Mouse (Mus musculus) MEL (cell line): Measurements from ENCODE around the gene Phf11a. TPM values are rescaled to one million over a fixed set of nuclear protein-coding genes. Genes with fewer than 3 reads are reported as not detected.
"Not testable (repeated sequence)": the region's sequence is repeated elsewhere in the genome, so short reads cannot be mapped to it uniquely, and the experiment has no call there.

ENCODE experiments used
- DNase-seq: peaks from one replicate; pipeline ENCODE4 v3.0.0; 2011; ENCODE audit warnings: low read depth, low spot score
- H3K27ac ChIP-seq: 2 replicates; pipeline ENCODE4 v1.5.1; 2012; ENCODE audit warnings: low read depth, mild to moderate bottlenecking, control low read depth, low read length, moderate library complexity; ENCODE audit not compliant: control insufficient read depth
- H3K27me3 ChIP-seq, 2 experiments: fragments of 150-350 bp in 1 of 2; sonication (generic) in 1 of 2; 2 replicates each; pipeline ENCODE4 v1.6.1; 2012; ENCODE audit warnings: low read length in 2 of 2, mild to moderate bottlenecking in 2 of 2, improper control_type of control experiment in 1 of 2, moderate library complexity in 1 of 2; ENCODE audit not compliant: insufficient read depth in 2 of 2, control insufficient read depth in 1 of 2
- H3K36me3 ChIP-seq, 2 experiments: 2 replicates each; pipeline ENCODE4 v1.6.1; 2012 to 2014; ENCODE audit warnings: low read length in 2 of 2, improper control_type of control experiment in 1 of 2, inconsistent platforms in 1 of 2, mild to moderate bottlenecking in 1 of 2; ENCODE audit not compliant: insufficient read depth in 2 of 2, control insufficient read depth in 1 of 2
- H3K4me1 ChIP-seq, 2 experiments: fragments of 150-350 bp in 1 of 2; sonication (generic) in 1 of 2; 2 replicates each; pipeline ENCODE4 v1.6.1; 2012; ENCODE audit warnings: low read length in 2 of 2, improper control_type of control experiment in 1 of 2, mild to moderate bottlenecking in 1 of 2; ENCODE audit not compliant: insufficient read depth in 2 of 2, control insufficient read depth in 1 of 2
- H3K4me3 ChIP-seq, 2 experiments: fragments of 150-350 bp in 1 of 2; sonication (generic) in 1 of 2; 2 replicates each; pipeline ENCODE4 v1.5.1; 2012; ENCODE audit warnings: low read depth in 2 of 2, low read length in 2 of 2, mild to moderate bottlenecking in 2 of 2, moderate library complexity in 2 of 2, control low read depth in 1 of 2, improper control_type of control experiment in 1 of 2; ENCODE audit not compliant: control insufficient read depth in 1 of 2, insufficient read depth in 1 of 2
- H3K79me2 ChIP-seq: 2 replicates; pipeline ENCODE4 v1.6.1; 2012; ENCODE audit warnings: mild to moderate bottlenecking, low read length, moderate library complexity; ENCODE audit not compliant: control insufficient read depth, poor library complexity, insufficient read depth
- H3K9ac ChIP-seq: 2 replicates; pipeline ENCODE4 v1.6.1; 2012; ENCODE audit warnings: low read depth, mild to moderate bottlenecking, control low read depth, low read length, moderate library complexity; ENCODE audit not compliant: control insufficient read depth, poor library complexity, severe bottlenecking
- H3K9me3 ChIP-seq: fragments of 150-350 bp; sonication (generic); replicated peaks from 2 replicates; pipeline ENCODE4 v1.6.1; 2012; ENCODE audit warnings: mild to moderate bottlenecking, low read length, improper control_type of control experiment, moderate library complexity; ENCODE audit not compliant: insufficient read depth
- JUND ChIP-seq: IDR thresholded peaks from 2 replicates; pipeline ENCODE4 v1.6.1; 2011; ENCODE audit warnings: low read depth, mild to moderate bottlenecking, improper control_type of control experiment, low read length
- MYB ChIP-seq: IDR thresholded peaks from 2 replicates; pipeline ENCODE4 v1.6.1; 2011; ENCODE audit warnings: mild to moderate bottlenecking, low read depth, low read length, improper control_type of control experiment
- NELFE ChIP-seq: IDR thresholded peaks from 2 replicates; pipeline ENCODE4 v1.6.1; 2011; ENCODE audit warnings: low read depth, low read length, improper control_type of control experiment
- RCOR1 ChIP-seq: IDR thresholded peaks from 2 replicates; pipeline ENCODE4 v1.6.1; 2012; ENCODE audit warnings: low read depth, mild to moderate bottlenecking, inconsistent platforms, low read length, improper control_type of control experiment
- TBP ChIP-seq: IDR thresholded peaks from 2 replicates; pipeline ENCODE4 v1.8.0; 2011; ENCODE audit warnings: low read depth, low read length, improper control_type of control experiment
- polyA plus RNA-seq, 2 experiments: library from polyadenylated mRNA; stranded (reverse) in 1 of 2; unstranded in 1 of 2; fragments of >175 nt in 1 of 2; fragments of >200 nt in 1 of 2; gene quantifications; 2 replicates each; pipeline versions ENCODE4 v1.2.1 to v1.2.4; 2012; ENCODE audit warnings: low replicate concordance in 2 of 2, low read depth in 1 of 2; ENCODE audit not compliant: insufficient read length in 2 of 2, insufficient read depth in 1 of 2, missing spikeins in 1 of 2
- total RNA-seq: library from RNA; depleted of rRNA; stranded (reverse); fragments of 300-350 nt; gene quantifications from 2 replicates; pipeline ENCODE4 v1.2.3, GENCODE M21; 2012; rRNA removed

The Phf11a gene
- total RNA-seq (not detected in 2 replicates), polyA plus RNA-seq (under 1 TPM in 1 of 2 experiments, not detected in 1; 0.25 TPM)

GRCm38 (mm10) chr14:59297391-59297790 is at the start of gene Phf11a:
Phf11a (minus strand) TSS chr14:59297522.
- H3K4me1 ChIP-seq, H3K9ac ChIP-seq, H3K36me3 ChIP-seq, H3K27me3 ChIP-seq, H3K9me3 ChIP-seq, H3K27ac ChIP-seq, H3K79me2 ChIP-seq: not testable (repeated sequence)
- DNase-seq = peak; percentile 16
- H3K4me3 ChIP-seq = 0 out of 4 replicates have a peak within 1 kb of the TSS, but pooled peaks of 1 of the 2 experiments have one; percentile 1

- not testable (repeated sequence) for H3K9ac ChIP-seq, H3K27me3 ChIP-seq, H3K27ac ChIP-seq, H3K36me3 ChIP-seq, H3K79me2 ChIP-seq, H3K9me3 ChIP-seq, H3K4me1 ChIP-seq
- peak; percentile 10 for DNase-seq
- H3K4me3 ChIP-seq = peak within 1 kb of the TSS in 1 of 2 experiments; percentile 39; a peak in 1 of 4 replicates
Observed at GRCm38 (mm10) chr14:59341189-59341588, 43.9 kb upstream of the Phf11a start, which contains the start of gene Phf11b. Phf11b (minus strand) TSS chr14:59341351.

- Histone ChIP-seq H3K27ac (no peak overlapping the region), H3K4me3 (no peak overlapping the region), H3K9ac (no peak overlapping the region), H3K27me3 (no peaks in the 10 kb centered on the region), H3K4me1 (no peaks in the 10 kb centered on the region), H3K36me3 (no peaks in the 10 kb centered on the region), H3K79me2 (no peaks in the 10 kb centered on the region), H3K9me3 (no peaks in the 10 kb centered on the region)
- TF ChIP-seq MYB (no peak), NELFE (no peak), TBP (no peak), JUND (no peak), RCOR1 (no peak)
- DNase-seq = no peak
Observed at GRCm38 (mm10) chr14:59339541-59339940, 42.2 kb upstream of the Phf11a start.

- not testable (repeated sequence) for H3K4me1 ChIP-seq, H3K4me3 ChIP-seq, H3K9ac ChIP-seq
Observed at GRCm38 (mm10) chr14:59336056-59336455, 38.7 kb upstream of the Phf11a start.

More at GRCm38 (mm10) chr14:59336056-59336455, 38.7 kb upstream of the Phf11a start:
- not testable (repeated sequence) for H3K27ac ChIP-seq, H3K79me2 ChIP-seq, H3K9me3 ChIP-seq, DNase-seq, H3K27me3 ChIP-seq, H3K36me3 ChIP-seq
